Mouse (Mus musculus) liver, embryonic 13.5 days (tissue): Measurements from ENCODE around the gene Itga4. TPM values are rescaled to one million over a fixed set of nuclear protein-coding genes. Genes with fewer than 3 reads are reported as not detected.

Experiments
- ATAC-seq: fragments of 200-750 bp; cut with Nextera tagmentation; 2 replicates; pipeline ENCODE4 v1.8.0; 2017; ENCODE audit warnings: low read depth, mild to moderate bottlenecking, moderate number of reproducible peaks, moderate library complexity
- DNase-seq: peaks from one replicate; pipeline ENCODE4 v3.0.0; 2022
- H3K27ac ChIP-seq: fragments of 300-500 bp; sonication (generic); 2 replicates; pipeline ENCODE4 v1.5.1; 2015; ENCODE audit warnings: moderate library complexity, mild to moderate bottlenecking, inconsistent platforms
- H3K27me3 ChIP-seq: fragments of 300-500 bp; sonication (generic); 2 replicates; pipeline ENCODE4 v1.6.1; 2015; ENCODE audit warnings: mild to moderate bottlenecking, inconsistent platforms
- H3K36me3 ChIP-seq: fragments of 300-500 bp; sonication (generic); 2 replicates; pipeline ENCODE4 v1.6.1; 2015; ENCODE audit warnings: mild to moderate bottlenecking, inconsistent platforms
- H3K4me1 ChIP-seq: fragments of 300-500 bp; sonication (generic); replicated peaks from 2 replicates; pipeline ENCODE4 v1.6.1; 2015; ENCODE audit warnings: inconsistent platforms
- H3K4me2 ChIP-seq: fragments of 300-500 bp; sonication (generic); 2 replicates; pipeline ENCODE4 v1.6.1; 2015; ENCODE audit warnings: inconsistent platforms, mild to moderate bottlenecking, moderate library complexity
- H3K4me3 ChIP-seq: fragments of 300-500 bp; sonication (generic); replicated peaks from 2 replicates; pipeline ENCODE4 v1.5.1; 2015; ENCODE audit warnings: mild to moderate bottlenecking, inconsistent platforms
- H3K9ac ChIP-seq: fragments of 300-500 bp; sonication (generic); 2 replicates; pipeline ENCODE4 v1.6.1; 2015; ENCODE audit warnings: mild to moderate bottlenecking, inconsistent platforms
- H3K9me3 ChIP-seq: fragments of 300-500 bp; sonication (generic); replicated peaks from 2 replicates; pipeline ENCODE4 v1.6.1; 2016; ENCODE audit warnings: inconsistent platforms
- WGBS: fragments of 180-500 bp; shearing (Covaris S2); methylation state at CpG from one replicate; pipeline ENCODE4 v1.1.7; 2015; ENCODE audit not compliant: insufficient replicate concordance; 5-methylcytosine and 5-hydroxymethylcytosine counted together
- polyA plus RNA-seq: library from polyadenylated mRNA; unstranded; fragments of >200 nt; fragmentation: Nextera tagmentation; extraction: Ambion mirVana; gene quantifications from 2 replicates; pipeline ENCODE4 v1.2.1, GENCODE M21; 2015

Gene Itga4
- polyA plus RNA-seq, 1 experiment from 2014 or later: 24.8 TPM

- no peak for DNase-seq
- Histone ChIP-seq H3K27ac (no peak overlapping the region), H3K4me2 (no peak overlapping the region), H3K36me3 (no peaks in the 10 kb centered on the region), H3K9me3 (no peaks in the 10 kb centered on the region), H3K27me3 (no peaks in the 10 kb centered on the region), H3K4me1 (no peaks in the 10 kb centered on the region), H3K4me3 (no peak overlapping the region), H3K9ac (no peak overlapping the region)
- 62% methylated on average over 3 of the region's 3 CpGs for WGBS
- no peak for ATAC-seq
These were observed 102.6 kb downstream of the Itga4 start for GRCm38 (mm10) chr2:79357835-79358234.

DNA sequence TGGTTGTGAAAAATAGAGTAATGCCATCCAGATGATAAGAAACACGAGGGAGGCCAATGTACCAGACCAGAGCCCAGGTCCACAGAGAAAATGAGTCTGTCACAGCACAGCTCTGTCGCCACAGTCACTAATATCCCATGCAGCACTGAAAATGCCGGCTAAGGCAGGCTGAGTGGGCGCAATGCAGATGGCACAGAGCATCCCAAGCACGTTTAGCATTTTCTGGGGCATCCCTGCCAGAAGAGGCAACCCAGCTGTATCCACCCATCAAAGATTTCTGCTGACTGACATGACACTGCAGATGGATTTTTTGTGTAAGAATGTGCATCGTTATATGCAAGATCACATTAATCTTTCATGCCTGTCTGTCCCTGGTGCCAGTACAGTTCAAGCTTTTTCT is 106.8 kb downstream of the Itga4 start:
- no peak overlapping the region for H3K4me2 ChIP-seq
- no peaks in the 10 kb centered on the region for H3K4me1 ChIP-seq
- ATAC-seq: no peak
- no peak overlapping the region for H3K27ac ChIP-seq
- no peaks in the 10 kb centered on the region for H3K27me3 ChIP-seq
- no peaks in the 10 kb centered on the region for H3K36me3 ChIP-seq
- no peak overlapping the region for H3K4me3 ChIP-seq
- no peaks in the 10 kb centered on the region for H3K9me3 ChIP-seq
- DNase-seq: no peak
- WGBS: 61% methylated on average over 6 of the region's 6 CpGs
- H3K9ac ChIP-seq: no peak overlapping the region

GRCm38 (mm10) chr2:79363920-79364319 is 108.7 kb downstream of the Itga4 start:
- no peak for DNase-seq
- Histone ChIP-seq H3K27ac (no peak overlapping the region), H3K9ac (no peak overlapping the region), H3K36me3 (no peaks in the 10 kb centered on the region), H3K27me3 (no peaks in the 10 kb centered on the region), H3K9me3 (no peaks in the 10 kb centered on the region), H3K4me3 (no peak overlapping the region), H3K4me1 (no peaks in the 10 kb centered on the region), H3K4me2 (no peak overlapping the region)
- no peak for ATAC-seq
- 51% methylated on average over 6 of the region's 6 CpGs for WGBS

DNA sequence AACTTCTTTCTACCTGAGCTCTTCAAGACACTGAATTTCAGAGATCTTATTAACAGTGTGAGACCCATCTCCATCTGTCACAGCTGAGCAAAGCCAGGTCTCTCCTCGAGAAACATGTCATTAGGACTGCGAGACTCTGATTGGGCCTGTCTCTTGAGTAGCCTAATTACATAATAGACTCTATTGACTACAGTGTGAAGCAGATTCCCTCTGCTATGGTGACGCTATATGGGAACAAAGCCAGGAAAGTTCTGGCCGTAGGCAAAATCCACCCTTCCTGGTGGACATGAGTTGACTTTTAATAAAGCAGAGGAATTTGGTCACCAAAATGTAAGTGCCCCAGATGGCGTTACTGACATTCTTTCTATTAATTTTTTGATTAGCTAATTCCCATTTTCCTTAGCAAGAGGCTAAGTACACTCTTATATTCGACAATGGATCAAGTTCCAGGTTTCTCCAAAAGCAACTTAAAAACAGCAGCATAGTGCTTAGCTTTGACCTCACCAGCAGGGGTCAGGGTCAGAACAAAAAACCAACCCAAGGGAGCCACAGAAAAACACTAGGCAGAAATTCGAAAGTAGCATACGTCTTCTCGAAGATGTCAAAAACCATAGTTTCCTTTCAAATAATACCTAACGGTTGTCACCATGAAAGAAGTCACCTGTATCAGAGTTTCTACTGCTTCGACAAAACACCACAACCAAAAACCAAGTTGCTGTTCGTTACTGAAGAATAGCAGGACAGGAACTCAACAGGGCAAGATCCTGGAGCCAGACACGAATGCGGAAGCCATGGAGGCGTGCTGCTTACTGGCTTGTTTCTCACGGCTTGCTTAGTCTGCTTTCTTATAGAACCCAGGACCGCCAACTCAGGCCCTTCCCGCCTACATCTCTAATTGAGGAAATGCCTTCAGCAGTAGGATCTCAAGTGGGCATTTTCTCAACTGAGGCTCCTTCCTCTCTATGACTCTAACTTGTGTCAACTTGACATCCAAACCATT is 112.5 kb downstream of the Itga4 start:
- Histone ChIP-seq H3K4me3 (no peak overlapping the region), H3K9ac (no peak overlapping the region), H3K4me1 (no peaks in the 10 kb centered on the region), H3K27ac (0 out of 2 replicates have a peak overlapping the region, but pooled peaks have one; percentile 6), H3K9me3 (no peaks in the 10 kb centered on the region), H3K4me2 (no peak overlapping the region), H3K36me3 (no peaks in the 10 kb centered on the region), H3K27me3 (no peaks in the 10 kb centered on the region)
- 57% methylated on average over 18 of the region's 18 CpGs for WGBS
- DNase-seq (no peak), ATAC-seq (no peak)

GRCm38 (mm10) chr2:79368661-79369060 is 113.4 kb downstream of the Itga4 start:
- no peaks in the 10 kb centered on the region for H3K9me3 ChIP-seq
- H3K9ac ChIP-seq: no peak overlapping the region
- H3K4me2 ChIP-seq: no peak overlapping the region
- ATAC-seq (no peak), DNase-seq (no peak)
- no peaks in the 10 kb centered on the region for H3K4me1 ChIP-seq
- no peaks in the 10 kb centered on the region for H3K27me3 ChIP-seq
- H3K27ac ChIP-seq: peak overlapping the region; percentile 6; the same call in 1 of the 2 replicates
- no peaks in the 10 kb centered on the region for H3K36me3 ChIP-seq
- WGBS: 79% methylated on average over 12 of the region's 12 CpGs
- no peak overlapping the region for H3K4me3 ChIP-seq

DNA sequence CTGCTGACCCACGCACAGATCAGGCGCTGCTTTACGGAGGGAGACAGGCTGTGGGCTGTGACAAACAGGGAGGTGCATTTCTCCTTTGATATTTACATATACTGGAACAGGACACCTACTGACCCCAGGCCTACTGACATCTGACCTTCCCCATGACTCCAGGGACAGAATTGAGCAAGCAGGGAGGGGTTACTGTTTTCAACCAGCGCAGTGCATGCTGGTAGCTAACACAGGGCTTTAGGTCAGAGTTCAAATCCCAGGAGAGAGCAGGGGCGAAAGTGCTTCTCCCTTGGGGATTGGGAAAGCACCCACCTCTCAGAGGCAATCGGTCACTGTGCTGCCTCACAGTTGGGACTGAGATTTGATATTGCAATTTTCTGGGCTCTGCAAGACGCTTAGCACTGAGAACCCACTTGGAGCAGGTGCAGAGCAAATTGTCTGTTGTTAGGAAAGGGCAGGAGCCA is 113.9 kb downstream of the Itga4 start:
- peak overlapping the region; percentile 6; the same call in 1 of the 2 replicates for H3K27ac ChIP-seq

DNA sequence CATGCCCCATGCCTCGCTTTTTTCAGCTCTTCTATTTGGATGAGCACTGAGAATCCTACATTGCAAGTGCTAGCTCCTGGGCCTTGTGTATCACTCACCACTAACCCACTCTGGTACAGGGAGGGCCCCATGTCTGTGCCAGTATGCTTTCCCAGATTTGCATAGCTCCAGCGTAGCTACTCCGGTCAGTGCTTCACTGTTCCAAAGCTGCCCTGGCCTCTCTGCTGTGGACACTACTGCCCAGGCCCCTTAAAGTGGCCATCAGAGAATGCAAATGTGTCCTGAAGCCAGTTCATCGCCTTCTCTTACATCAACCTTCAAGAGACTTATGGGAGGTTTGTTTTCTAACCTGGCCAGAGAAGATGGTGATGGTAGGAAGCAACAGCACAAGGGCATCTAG is 114.7 kb downstream of the Itga4 start:
- no peak for DNase-seq
- no peaks in the 10 kb centered on the region for H3K36me3 ChIP-seq
- H3K4me1 ChIP-seq: no peaks in the 10 kb centered on the region
- no peak for ATAC-seq
- no peaks in the 10 kb centered on the region for H3K9me3 ChIP-seq
- no peak overlapping the region for H3K4me2 ChIP-seq
- no peak overlapping the region for H3K27ac ChIP-seq
- WGBS: 71% methylated on average over 4 of the region's 4 CpGs
- no peaks in the 10 kb centered on the region for H3K27me3 ChIP-seq
- no peak overlapping the region for H3K4me3 ChIP-seq
- no peak overlapping the region for H3K9ac ChIP-seq

More for the DNA sequence above, 113.9 kb downstream of the Itga4 start:
- WGBS: 71% methylated on average over 7 of the region's 7 CpGs
- Histone ChIP-seq H3K4me2 (no peak overlapping the region), H3K4me3 (no peak overlapping the region), H3K27me3 (no peaks in the 10 kb centered on the region), H3K9ac (no peak overlapping the region), H3K9me3 (no peaks in the 10 kb centered on the region), H3K36me3 (no peaks in the 10 kb centered on the region), H3K4me1 (no peaks in the 10 kb centered on the region)
- DNase-seq: no peak
- ATAC-seq: peak; percentile 87

DNA sequence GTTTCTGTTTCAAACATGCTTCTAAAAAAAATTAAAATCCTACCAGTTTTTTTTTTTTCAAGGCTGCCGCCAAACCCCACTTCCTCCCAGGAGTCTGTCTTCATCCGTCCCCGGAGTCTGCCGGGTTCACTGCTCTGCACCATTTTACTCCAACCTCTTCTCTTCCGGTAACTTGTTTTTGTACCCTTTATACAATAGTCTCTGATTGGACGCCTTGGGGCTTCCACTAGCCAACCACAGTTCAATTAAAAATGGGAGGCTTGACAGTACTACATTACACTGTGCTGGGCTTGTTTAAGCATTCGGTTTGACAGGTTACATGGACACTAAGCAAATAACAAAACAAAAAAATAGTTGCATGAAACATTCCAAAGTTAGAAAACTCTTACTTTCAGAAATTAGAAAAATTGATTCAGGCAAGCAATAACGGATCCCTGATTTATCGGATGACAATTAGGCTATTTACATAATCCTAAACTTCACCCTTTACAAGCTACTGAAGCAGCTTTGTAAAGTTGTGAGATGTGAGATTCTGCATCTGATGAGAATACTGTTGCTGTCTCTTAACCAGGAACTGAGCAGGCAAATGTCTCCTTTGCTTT is 115.6 kb downstream of the Itga4 start:
- Histone ChIP-seq H3K9me3 (no peaks in the 10 kb centered on the region), H3K27ac (no peak overlapping the region), H3K4me3 (no peak overlapping the region), H3K4me2 (no peak overlapping the region), H3K4me1 (no peaks in the 10 kb centered on the region), H3K36me3 (no peaks in the 10 kb centered on the region), H3K27me3 (no peaks in the 10 kb centered on the region), H3K9ac (no peak overlapping the region)
- 64% methylated on average over 9 of the region's 9 CpGs for WGBS
- ATAC-seq: no peak
- no peak for DNase-seq

DNA sequence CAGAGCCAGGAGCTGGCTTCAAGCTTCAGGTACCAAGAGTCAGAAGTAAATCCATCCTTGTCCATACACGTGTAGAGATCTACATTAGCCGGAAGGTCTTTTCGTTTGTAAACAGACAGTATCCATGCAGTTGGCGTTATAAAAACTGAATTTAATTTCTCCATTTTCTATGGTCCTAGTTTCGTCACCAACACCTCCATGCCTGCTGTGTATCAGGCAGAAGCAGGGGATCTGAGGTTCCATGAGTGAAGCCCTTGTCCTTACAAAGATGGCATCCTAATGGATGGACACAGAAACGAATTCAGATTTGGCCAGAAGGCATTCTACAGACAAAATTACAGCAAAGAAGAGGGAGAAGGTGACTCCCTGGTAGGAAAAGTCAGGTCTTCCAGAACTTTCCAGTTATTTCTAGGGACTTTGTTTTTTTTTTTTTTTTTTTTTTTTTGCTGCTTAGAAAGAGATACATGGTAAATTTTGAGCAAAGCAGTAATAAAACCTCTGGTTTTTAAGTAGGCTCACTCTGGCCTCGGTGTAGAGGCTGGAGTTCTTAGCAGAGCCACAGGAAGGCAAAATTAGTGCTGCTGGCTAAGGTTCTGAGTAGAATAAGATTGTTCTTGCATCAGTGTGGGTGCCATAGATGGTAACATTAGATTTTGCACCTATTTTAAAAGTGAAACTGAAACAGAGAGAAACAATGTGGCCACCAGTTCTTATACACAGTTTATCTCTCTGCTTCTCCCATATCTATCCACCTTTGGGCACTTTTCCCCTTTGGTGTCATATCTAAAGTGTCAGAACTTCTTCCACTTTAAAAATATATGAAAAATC is 116.3 kb downstream of the Itga4 start:
- Histone ChIP-seq H3K4me2 (no peak overlapping the region), H3K27ac (no peak overlapping the region), H3K4me3 (no peak overlapping the region), H3K9ac (no peak overlapping the region), H3K27me3 (no peaks in the 10 kb centered on the region), H3K4me1 (no peaks in the 10 kb centered on the region), H3K9me3 (no peaks in the 10 kb centered on the region), H3K36me3 (no peaks in the 10 kb centered on the region)
- ATAC-seq (no peak), DNase-seq (no peak)
- WGBS: 66% methylated on average over 7 of the region's 7 CpGs

DNA sequence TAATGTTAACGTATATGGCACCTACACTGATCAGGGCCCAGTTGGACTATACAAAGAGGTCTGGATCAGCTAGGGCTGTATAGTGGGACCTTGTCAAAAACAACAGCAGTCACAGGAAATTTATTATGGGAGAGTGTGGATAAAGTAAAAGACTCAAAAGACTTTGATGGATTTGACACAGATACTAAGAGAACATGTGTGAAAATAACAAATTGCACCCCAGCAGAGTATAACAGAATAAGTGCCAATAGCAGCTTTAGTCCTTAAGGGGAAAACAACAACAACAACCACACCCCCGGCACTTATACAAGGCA is 116.9 kb downstream of the Itga4 start:
- no peak for ATAC-seq
- Histone ChIP-seq H3K4me3 (no peak overlapping the region), H3K4me2 (no peak overlapping the region), H3K36me3 (no peaks in the 10 kb centered on the region), H3K9me3 (no peaks in the 10 kb centered on the region), H3K27me3 (no peaks in the 10 kb centered on the region), H3K9ac (no peak overlapping the region), H3K4me1 (no peaks in the 10 kb centered on the region), H3K27ac (no peak overlapping the region)
- WGBS: 60% methylated on average over 2 of the region's 2 CpGs
- DNase-seq: no peak

GRCm38 (mm10) chr2:79372486-79373200 is 117.4 kb downstream of the Itga4 start:
- Histone ChIP-seq H3K9me3 (no peaks in the 10 kb centered on the region), H3K4me2 (no peak overlapping the region), H3K27ac (no peak overlapping the region), H3K9ac (no peak overlapping the region), H3K36me3 (no peaks in the 10 kb centered on the region), H3K27me3 (no peaks in the 10 kb centered on the region), H3K4me3 (no peak overlapping the region), H3K4me1 (no peaks in the 10 kb centered on the region)
- 36% methylated on average over 6 of the region's 6 CpGs for WGBS
- ATAC-seq (no peak), DNase-seq (no peak)
